Mouse (Mus musculus): ENCODE measurements around the gene Tnip2.

DNA sequence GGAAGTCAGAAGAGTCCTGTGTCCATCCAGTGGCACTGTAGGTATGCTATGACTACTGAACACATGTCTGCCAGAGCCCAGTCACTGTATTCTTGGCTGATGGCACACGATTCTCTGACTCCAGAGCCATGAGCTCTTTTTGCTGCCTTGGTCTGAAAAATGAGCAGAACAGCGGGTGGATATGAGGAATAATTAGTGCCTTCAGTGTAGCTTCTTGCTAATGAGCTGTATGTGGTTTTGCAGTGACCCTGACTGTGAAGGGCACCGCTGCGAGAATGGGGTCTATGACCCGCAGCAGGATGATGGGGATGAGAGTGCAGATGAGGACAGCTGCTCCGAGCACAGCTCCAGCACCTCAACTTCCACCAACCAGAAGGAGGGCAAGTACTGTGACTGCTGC, 52.0 kb downstream of the Tnip2 start:
- TF ChIP-seq CTCF (conservative IDR thresholded peaks at IDR 0.05 in 1 of 2, IDR thresholded peaks at IDR 0.05 in 1 of 2; ENCODE audit: low read depth in 2 of 2, low read length in 2 of 2), result no peak
- TF ChIP-seq USF2 (conservative IDR thresholded peaks at IDR 0.05; ENCODE audit: low read depth, low read length), result no peak
- TF ChIP-seq MAX (IDR thresholded peaks at IDR 0.05; ENCODE audit: low read length), result no peak
- no peak for TF ChIP-seq TCF12 (IDR thresholded peaks at IDR 0.05; ENCODE audit: low read depth, low read length)
- TF ChIP-seq MAFK (IDR thresholded peaks at IDR 0.05; ENCODE audit: insufficient replicate concordance, low read length), result no peak
- no peak for TF ChIP-seq POLR2A (IDR thresholded peaks at IDR 0.05; ENCODE audit: low read depth, low read length)
- no peak for TF ChIP-seq ZNF384 (IDR thresholded peaks at IDR 0.05; ENCODE audit: low read depth, low read length)
- no peak for TF ChIP-seq ELF1 (IDR thresholded peaks at IDR 0.05; ENCODE audit: low read depth, low read length)
- TF ChIP-seq RCOR1 (conservative IDR thresholded peaks at IDR 0.05; ENCODE audit: low read depth, low read length), result no peak
- TF ChIP-seq EP300 (IDR thresholded peaks at IDR 0.05; ENCODE audit: low read length), result no peak
- TF ChIP-seq E2F4 (IDR thresholded peaks at IDR 0.05; ENCODE audit: insufficient replicate concordance, low read depth, low read length), result no peak
- no peak for TF ChIP-seq POLR2AphosphoS2 (IDR thresholded peaks at IDR 0.05; ENCODE audit: low read depth, low read length)
- TF ChIP-seq SMC3 (IDR thresholded peaks at IDR 0.05; ENCODE audit: low read depth, low read length), result no peak

Measured in CH12.LX (cell line).